Mouse (Mus musculus) intestine, embryonic 16.5 days (tissue): Measurements from ENCODE around the gene Gdf10. TPM values are rescaled to one million over a fixed set of nuclear protein-coding genes. Genes with fewer than 3 reads are reported as not detected.

Experiments
- ATAC-seq: fragments of 200-750 bp; cut with Nextera tagmentation; 2 replicates; pipeline ENCODE4 v1.8.0; 2017; ENCODE audit warnings: moderate TSS enrichment, moderate library complexity
- H3K27ac ChIP-seq: fragments of 300-500 bp; sonication (generic); 2 replicates; pipeline ENCODE4 v1.5.1; 2014; ENCODE audit warnings: mild to moderate bottlenecking, low read length
- H3K27me3 ChIP-seq: fragments of 300-500 bp; sonication (generic); replicated peaks from 2 replicates; pipeline ENCODE4 v1.6.1; 2014; ENCODE audit warnings: low read length, control low read depth, mixed read lengths; ENCODE audit not compliant: control insufficient read depth, insufficient read depth
- H3K36me3 ChIP-seq: fragments of 300-500 bp; sonication (generic); 2 replicates; pipeline ENCODE4 v1.6.1; 2014; ENCODE audit warnings: low read length, control low read depth; ENCODE audit not compliant: control insufficient read depth, insufficient read depth
- H3K4me1 ChIP-seq: fragments of 300-500 bp; sonication (generic); 2 replicates; pipeline ENCODE4 v1.6.1; 2014; ENCODE audit warnings: low read length, control low read depth, mixed read lengths; ENCODE audit not compliant: control insufficient read depth, insufficient read depth
- H3K4me2 ChIP-seq: fragments of 300-500 bp; sonication (generic); 2 replicates; pipeline ENCODE4 v1.6.1; 2014; ENCODE audit warnings: low read depth, low read length, control low read depth
- H3K4me3 ChIP-seq: fragments of 300-500 bp; sonication (generic); 2 replicates; pipeline ENCODE4 v1.5.1; 2014; ENCODE audit warnings: mild to moderate bottlenecking, low read length
- H3K9ac ChIP-seq: fragments of 300-500 bp; sonication (generic); 2 replicates; pipeline ENCODE4 v1.6.1; 2014; ENCODE audit warnings: low read depth, low read length
- H3K9me3 ChIP-seq: fragments of 300-500 bp; sonication (generic); 2 replicates; pipeline ENCODE4 v1.6.1; 2016; ENCODE audit warnings: low read length, control low read depth; ENCODE audit not compliant: control insufficient read depth
- WGBS: fragments of 180-500 bp; shearing (Covaris S2); extraction: QIAGEN DNeasy Blood & Tissue Kit; methylation state at CpG from one replicate; pipeline ENCODE4 v1.1.7; 2014; 5-methylcytosine and 5-hydroxymethylcytosine counted together
- polyA plus RNA-seq: library from polyadenylated mRNA; unstranded; fragments of >200 nt; fragmentation: Nextera tagmentation; extraction: Ambion mirVana; gene quantifications from 2 replicates; pipeline ENCODE4 v1.2.1, GENCODE M21; 2015

Gdf10 gene
- 6.6 and 6.9 TPM in 2 replicates for polyA plus RNA-seq

DNA sequence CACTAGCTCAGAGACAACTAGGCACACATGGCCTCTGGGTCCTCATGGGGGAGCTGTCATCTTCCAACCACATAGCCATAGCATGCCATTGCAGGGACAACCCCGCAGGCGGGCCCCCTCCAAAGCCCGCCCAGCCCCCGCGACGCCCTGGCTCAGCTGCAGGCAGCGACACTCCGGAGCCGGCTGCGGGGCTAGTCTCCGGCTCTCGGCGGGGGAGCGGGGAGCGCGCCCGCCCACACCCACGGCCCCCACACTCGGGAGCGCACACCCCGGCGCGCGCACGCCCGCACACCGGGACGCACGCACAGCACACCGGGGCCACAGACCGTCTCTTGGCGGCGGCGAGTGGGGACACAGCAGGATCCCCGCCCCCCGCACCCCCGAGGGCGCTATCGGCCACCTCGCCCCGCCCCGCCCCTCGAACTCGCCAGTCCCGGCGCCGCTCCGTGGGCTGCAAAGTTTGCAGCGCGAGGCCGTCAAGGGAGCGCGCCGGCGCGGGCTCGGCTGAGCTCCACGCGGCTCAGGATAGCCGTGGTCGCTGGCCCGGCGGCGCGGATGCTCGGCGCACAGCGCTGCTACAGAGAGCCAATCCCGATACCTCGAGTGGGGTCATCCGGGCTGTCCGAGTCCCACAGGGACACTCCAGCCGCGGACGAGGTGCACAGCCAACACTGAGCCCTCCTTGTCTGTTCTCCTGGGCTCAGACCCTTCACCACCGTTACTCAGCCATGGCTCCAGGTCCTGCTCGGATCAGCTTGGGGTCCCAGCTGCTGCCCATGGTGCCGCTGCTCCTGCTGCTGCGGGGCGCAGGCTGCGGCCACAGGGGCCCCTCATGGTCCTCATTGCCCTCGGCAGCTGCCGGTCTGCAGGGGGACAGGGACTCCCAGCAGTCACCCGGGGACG, at the start of gene Gdf10:
Gene Gdf10, plus strand, starts transcription at position 420 of the 903 bp plus-strand sequence.
- Histone ChIP-seq H3K9me3 (no peaks in the 10 kb centered on the region), H3K4me2 (peak within 1 kb of the TSS; percentile 95), H3K36me3 (no peaks in the 10 kb centered on the region), H3K4me1 (0 out of 2 replicates have a peak, but pooled peaks cover 3% of the 10 kb centered on the region), H3K4me3 (peak within 1 kb of the TSS; percentile 57), H3K27me3 (peaks cover 27% of the 10 kb centered on the region), H3K27ac (0 out of 2 replicates have a peak within 1 kb of the TSS, but pooled peaks have one; percentile 10), H3K9ac (peak within 1 kb of the TSS; percentile 59)
- ATAC-seq, result peak; percentile 71
- under 1% methylated on average over 81 of the region's 85 CpGs for WGBS

DNA sequence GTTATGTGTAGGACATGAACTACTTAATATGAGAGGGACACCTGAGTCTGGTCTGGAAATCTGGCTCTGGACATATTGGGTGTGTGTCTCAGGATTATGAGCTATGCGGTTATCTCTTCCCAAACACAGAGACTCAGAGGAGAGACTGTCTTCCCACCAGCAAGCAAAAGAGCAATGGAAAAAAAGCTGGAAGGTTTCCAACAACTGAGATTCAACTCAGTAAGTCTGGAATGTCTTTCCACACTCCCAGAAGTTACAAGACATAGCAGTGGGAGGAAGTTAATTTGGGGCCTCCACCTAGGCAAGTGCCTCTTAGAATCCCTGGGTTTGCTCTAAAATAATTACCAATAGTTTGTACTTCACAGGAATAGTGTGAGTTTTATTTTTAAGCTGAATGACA, 44.6 kb upstream of the Gdf10 start:
- H3K4me2 ChIP-seq, result no peak overlapping the region
- H3K4me3 ChIP-seq, result no peak overlapping the region
- no peak for ATAC-seq
- H3K36me3 ChIP-seq, result no peaks in the 10 kb centered on the region
- H3K27me3 ChIP-seq, result no peaks in the 10 kb centered on the region
- no peaks in the 10 kb centered on the region for H3K9me3 ChIP-seq
- 0 out of 2 replicates have a peak, but pooled peaks cover 2% of the 10 kb centered on the region for H3K4me1 ChIP-seq
- no peak overlapping the region for H3K9ac ChIP-seq
- no peak overlapping the region for H3K27ac ChIP-seq
- WGBS, result 57% methylated on average over 1 of the region's 1 CpGs

DNA sequence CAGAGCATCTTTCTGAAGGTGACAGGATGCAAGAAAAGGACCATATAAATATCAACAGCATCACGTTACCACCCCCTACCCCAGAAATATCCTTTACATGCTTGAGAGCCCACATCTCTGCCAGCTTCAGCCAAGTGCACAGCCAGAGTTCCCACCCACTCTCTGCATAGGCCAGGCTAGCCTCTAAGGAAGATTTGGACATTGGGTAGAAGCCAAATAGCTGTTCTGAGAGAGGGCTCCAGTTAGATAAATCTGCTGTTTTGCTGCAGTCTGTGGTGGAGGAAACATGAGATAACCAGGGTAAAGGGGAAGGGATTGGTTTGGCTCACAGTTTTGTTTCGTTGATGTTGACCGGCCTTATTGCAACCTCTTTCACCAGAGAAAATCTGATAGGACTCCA, 43.2 kb upstream of the Gdf10 start:
- no peak overlapping the region for H3K27ac ChIP-seq
- 75% methylated on average over 3 of the region's 3 CpGs for WGBS
- no peak overlapping the region for H3K4me3 ChIP-seq
- ATAC-seq, result no peak
- H3K9me3 ChIP-seq, result no peaks in the 10 kb centered on the region
- H3K4me2 ChIP-seq, result no peak overlapping the region
- no peaks in the 10 kb centered on the region for H3K36me3 ChIP-seq
- H3K4me1 ChIP-seq, result 0 out of 2 replicates have a peak, but pooled peaks cover 2% of the 10 kb centered on the region
- H3K9ac ChIP-seq, result no peak overlapping the region
- H3K27me3 ChIP-seq, result no peaks in the 10 kb centered on the region

DNA sequence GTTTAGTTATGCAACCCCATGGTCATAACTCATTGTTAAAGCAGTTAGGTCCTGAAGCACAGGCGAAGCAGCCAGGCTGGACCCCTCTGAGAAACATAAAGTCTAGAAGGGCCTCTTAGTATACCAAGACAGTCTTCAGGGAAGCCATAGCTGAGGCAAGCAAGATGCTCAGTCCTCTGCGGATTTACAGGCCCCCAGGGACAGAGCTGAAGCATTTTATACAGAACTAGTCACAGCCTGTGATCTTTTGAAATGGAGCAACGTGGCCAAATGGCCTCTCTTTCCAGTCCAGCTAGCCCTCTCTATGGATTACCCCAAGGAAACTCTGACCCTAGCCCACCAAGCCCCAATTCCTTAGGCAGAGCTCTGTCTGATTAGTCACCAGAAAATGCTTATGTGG, 41.9 kb upstream of the Gdf10 start:
- Histone ChIP-seq H3K4me2 (no peak overlapping the region), H3K9me3 (no peaks in the 10 kb centered on the region), H3K27ac (no peak overlapping the region), H3K27me3 (no peaks in the 10 kb centered on the region), H3K4me3 (no peak overlapping the region), H3K9ac (no peak overlapping the region), H3K36me3 (no peaks in the 10 kb centered on the region), H3K4me1 (0 out of 2 replicates have a peak, but pooled peaks cover 2% of the 10 kb centered on the region)
- ATAC-seq, result no peak
- 69% methylated on average over 3 of the region's 3 CpGs for WGBS

DNA sequence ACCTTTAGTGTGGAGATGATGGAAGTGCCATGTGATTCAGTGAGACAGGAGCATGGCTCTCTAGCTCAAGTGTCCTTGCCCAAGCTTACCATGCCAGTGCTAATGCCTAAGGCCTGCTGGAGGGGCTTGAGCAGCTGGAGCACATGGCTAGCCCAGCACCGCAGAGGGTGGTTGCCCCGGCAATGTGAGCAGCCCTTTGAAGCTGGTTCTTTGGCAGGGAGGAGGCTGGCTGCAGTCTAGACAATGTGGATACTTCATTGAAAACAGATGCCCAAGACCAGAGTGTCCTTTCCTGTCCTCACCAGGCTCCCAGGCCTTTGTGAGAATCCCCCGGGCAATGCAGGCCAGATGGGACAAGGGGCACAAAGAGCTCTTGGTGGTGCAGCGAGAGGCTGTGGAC, 40.3 kb upstream of the Gdf10 start:
- 80% methylated on average over 4 of the region's 4 CpGs for WGBS
- H3K9me3 ChIP-seq, result no peaks in the 10 kb centered on the region
- no peaks in the 10 kb centered on the region for H3K27me3 ChIP-seq
- no peak overlapping the region for H3K27ac ChIP-seq
- H3K9ac ChIP-seq, result no peak overlapping the region
- no peaks in the 10 kb centered on the region for H3K36me3 ChIP-seq
- H3K4me3 ChIP-seq, result no peak overlapping the region
- 0 out of 2 replicates have a peak, but pooled peaks cover 2% of the 10 kb centered on the region for H3K4me1 ChIP-seq
- no peak overlapping the region for H3K4me2 ChIP-seq
- no peak for ATAC-seq

DNA sequence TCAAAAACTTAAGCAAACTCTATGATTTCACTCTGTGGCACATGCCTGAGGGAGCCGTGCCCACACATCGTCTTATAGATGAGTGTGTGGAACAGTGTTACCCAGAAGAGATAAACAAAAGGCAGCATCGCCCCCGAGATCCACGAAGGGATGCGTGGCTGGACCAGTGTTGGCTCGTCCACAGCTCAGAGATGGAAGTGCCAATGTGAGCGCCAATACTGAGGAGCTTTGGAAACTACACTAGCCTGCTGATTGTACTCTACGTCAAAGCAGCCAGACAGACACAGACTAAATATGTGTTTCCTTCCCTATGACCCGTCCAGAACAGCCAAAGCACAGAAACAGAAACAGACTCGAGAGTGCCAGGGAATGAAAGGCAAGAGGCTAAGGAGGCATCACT, 37.9 kb upstream of the Gdf10 start:
- Histone ChIP-seq H3K9ac (no peak overlapping the region), H3K27me3 (no peaks in the 10 kb centered on the region), H3K36me3 (no peaks in the 10 kb centered on the region), H3K4me3 (no peak overlapping the region), H3K4me1 (no peaks in the 10 kb centered on the region; the same call in 1 of the 2 replicates), H3K27ac (no peak overlapping the region), H3K4me2 (no peak overlapping the region), H3K9me3 (no peaks in the 10 kb centered on the region)
- no peak for ATAC-seq
- WGBS, result 79% methylated on average over 11 of the region's 11 CpGs

DNA sequence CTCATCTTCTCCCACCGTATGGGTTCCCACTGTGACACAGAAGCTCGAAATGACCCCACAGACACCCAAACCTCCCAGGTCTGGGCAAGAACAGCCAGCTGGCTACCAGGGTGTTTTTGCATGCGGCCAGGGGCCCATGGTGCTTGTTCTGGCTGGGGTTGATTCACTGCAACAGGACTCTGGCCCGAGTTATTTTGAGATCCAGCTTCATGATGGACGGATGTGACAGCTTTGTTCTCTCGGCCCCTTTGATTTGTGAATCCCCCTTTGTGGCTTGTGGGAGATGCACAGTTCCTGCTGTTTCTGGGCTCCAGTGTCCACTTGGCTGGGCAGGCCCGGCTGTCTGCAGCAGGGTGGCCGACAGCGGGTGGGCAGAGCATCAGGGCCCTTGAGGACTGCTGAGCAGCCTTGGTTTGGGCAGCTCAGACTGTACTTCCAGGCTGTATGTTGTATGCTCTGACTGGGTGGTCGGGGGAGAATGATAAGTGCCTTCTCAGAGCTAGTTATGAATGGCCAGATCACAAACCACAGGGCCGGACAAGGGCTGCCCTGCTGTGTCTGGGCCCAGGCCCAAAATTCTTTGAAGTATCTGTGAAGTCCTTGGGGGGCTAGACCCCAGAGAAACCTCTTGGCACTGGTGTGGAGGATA, 34.9 kb upstream of the Gdf10 start:
- no peaks in the 10 kb centered on the region for H3K36me3 ChIP-seq
- H3K27ac ChIP-seq, result no peak overlapping the region
- H3K9ac ChIP-seq, result no peak overlapping the region
- WGBS, result 72% methylated on average over 11 of the region's 11 CpGs
- H3K27me3 ChIP-seq, result no peaks in the 10 kb centered on the region
- H3K4me1 ChIP-seq, result no peaks in the 10 kb centered on the region; the same call in 1 of the 2 replicates
- no peaks in the 10 kb centered on the region for H3K9me3 ChIP-seq
- H3K4me2 ChIP-seq, result no peak overlapping the region
- no peak for ATAC-seq
- H3K4me3 ChIP-seq, result no peak overlapping the region

DNA sequence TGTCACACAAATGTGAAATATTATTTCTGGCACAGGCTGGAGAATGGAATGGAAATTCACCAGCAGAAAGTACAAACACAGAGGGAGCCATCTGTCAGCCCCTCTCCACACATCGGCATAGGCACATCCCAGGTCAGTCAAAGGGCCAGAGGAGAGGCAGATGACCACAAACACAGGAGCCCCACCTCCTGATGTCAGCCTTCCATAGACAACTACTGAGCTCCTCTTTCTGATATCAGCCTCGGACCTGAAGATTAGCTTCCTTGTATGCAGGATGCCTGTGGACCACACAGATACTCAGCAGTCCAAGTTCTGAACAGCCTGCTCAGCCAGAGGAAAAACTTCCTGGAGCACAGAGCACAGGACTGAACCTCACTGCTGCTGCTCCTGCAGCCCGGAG, 33.4 kb upstream of the Gdf10 start:
- Histone ChIP-seq H3K4me1 (no peaks in the 10 kb centered on the region; the same call in 1 of the 2 replicates), H3K9ac (0 out of 2 replicates have a peak overlapping the region, but pooled peaks have one; percentile 20), H3K36me3 (no peaks in the 10 kb centered on the region), H3K4me2 (no peak overlapping the region), H3K27me3 (no peaks in the 10 kb centered on the region), H3K4me3 (no peak overlapping the region), H3K9me3 (no peaks in the 10 kb centered on the region), H3K27ac (no peak overlapping the region)
- 51% methylated on average over 3 of the region's 3 CpGs for WGBS
- peak; percentile 33; the same call in 1 of the 2 replicates for ATAC-seq

DNA sequence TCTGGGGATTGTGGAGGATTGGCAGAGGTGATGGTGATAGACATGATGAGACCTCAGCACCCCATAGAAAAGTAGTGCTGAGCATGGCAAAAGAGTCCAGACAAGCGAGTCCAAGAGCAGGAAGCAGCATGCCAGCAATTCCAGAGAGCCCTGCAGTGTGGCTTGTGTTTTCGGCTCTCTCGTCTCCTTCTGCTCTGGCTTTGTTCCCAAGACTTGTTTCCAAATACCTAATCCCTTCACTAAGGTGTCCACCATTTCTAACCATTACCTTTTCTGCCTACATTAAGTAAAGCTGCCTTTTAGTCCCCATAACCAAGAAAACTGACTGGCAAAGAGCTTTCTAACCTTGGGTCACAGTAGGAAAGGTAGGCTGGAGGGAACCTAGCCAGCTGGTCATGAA, 31.9 kb upstream of the Gdf10 start:
- Histone ChIP-seq H3K4me1 (no peaks in the 10 kb centered on the region; the same call in 1 of the 2 replicates), H3K36me3 (no peaks in the 10 kb centered on the region), H3K9me3 (no peaks in the 10 kb centered on the region), H3K9ac (no peak overlapping the region), H3K27ac (no peak overlapping the region), H3K4me2 (no peak overlapping the region), H3K27me3 (no peaks in the 10 kb centered on the region), H3K4me3 (no peak overlapping the region)
- no peak for ATAC-seq
- WGBS, result 90% methylated on average over 3 of the region's 3 CpGs
